Mouse (Mus musculus): ENCODE measurements around the gene Scg5.

GRCm38 (mm10) chr2:113728581-113728980 lies 100.3 kb downstream of the Scg5 start:
- TF ChIP-seq POLR2A (IDR thresholded peaks at IDR 0.05; ENCODE audit: borderline replicate concordance, extremely low read depth, insufficient read depth, insufficient read length, poor library complexity, severe bottlenecking), result no peak
- TF ChIP-seq CTCF (IDR thresholded peaks at IDR 0.05; ENCODE audit: borderline replicate concordance, extremely low read depth, insufficient read depth, insufficient read length), result no peak
